Mouse (Mus musculus): ENCODE results near the gene Myo16.

GRCm38 (mm10) chr8:10391096-10391683 lies 237.5 kb downstream of the Myo16 start:
- TF ChIP-seq CTCF (IDR thresholded peaks at IDR 0.05; ENCODE audit: control insufficient read depth, insufficient read depth, insufficient read length) (no peak), MYOG (IDR thresholded peaks at IDR 0.05; ENCODE audit: control insufficient read depth, extremely low read depth, insufficient read length) (no peak), USF1 (IDR thresholded peaks at IDR 0.05; ENCODE audit: low read depth) (no peak)

Data from C2C12 (cell line).